Mouse (Mus musculus): ENCODE data around the gene Ermp1. TPM values are rescaled to one million over a fixed set of nuclear protein-coding genes. Genes with fewer than 3 reads are reported as not detected.
"Not testable (repeated sequence)": the region's sequence is repeated elsewhere in the genome, so short reads cannot be mapped to it uniquely, and the experiment has no call there.

Gene Ermp1
- polyA plus RNA-seq, 1 experiment from 2014 or later: 5.0 TPM

DNA sequence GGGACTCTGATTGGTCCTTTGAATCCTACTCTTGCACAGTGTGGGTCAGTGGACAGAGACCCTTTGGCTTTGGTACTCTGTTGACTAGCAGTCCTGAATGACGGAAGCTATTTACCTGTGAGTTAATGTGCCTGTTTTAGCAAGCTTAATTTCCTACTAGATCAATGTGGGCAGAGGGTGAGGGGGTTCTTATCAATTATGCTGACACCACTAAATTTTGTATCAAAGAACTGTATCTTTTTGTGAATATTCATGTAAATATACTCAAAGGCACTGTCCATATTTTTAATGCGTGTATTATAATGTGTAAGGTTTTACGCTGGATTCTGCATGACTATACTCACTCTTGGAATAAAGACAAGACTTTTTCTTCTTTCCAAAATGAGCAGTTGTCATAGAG is 43.6 kb downstream of the Ermp1 start:
- WGBS (ENCODE audit: insufficient replicate concordance): 93% methylated on average over 3 of the region's 3 CpGs

DNA sequence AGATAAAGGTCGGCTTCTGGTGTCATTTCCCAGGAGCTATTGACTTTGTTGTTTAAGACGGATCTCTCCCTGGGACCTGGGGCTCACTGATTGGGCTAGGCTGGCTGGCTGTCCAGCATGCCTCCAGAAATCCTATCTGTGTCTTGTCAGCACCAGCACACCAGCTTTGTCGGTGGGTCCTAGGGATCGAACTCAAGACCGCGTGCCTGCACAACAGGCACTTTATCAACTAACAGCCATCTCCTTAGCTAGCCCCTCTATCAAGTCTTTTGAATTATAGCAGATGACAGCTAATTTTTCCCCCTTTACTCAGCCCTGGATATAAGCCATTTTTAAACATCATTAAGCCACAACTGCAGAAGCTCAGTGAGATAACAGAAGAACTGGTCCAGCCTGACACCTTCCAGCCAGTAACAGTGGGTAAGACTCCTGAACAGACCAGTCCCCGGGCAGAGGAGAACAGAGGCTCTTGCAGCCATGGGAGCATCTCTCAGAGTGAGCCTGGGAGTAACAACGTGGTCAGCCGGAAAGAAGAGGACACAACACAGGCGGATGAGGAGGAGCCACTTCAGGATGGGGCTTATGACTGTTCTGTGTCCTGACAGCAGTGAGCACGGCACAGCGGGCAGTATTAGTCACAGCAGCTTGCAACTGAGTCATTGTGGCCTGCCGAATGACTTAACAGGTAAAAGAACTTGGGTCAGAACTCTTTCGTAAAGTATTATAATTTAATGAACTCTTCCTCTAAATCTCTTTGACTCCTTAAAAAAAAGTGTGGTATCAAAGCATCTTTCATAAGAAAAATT is 44.5 kb downstream of the Ermp1 start:
- Histone ChIP-seq H3K4me2 (no peak overlapping the region), H3K27me3 (ENCODE audit: control insufficient read depth, insufficient read depth, low read length) (peaks cover 23% of the 10 kb centered on the region), H3K9me3 (replicated peaks; ENCODE audit: control insufficient read depth, low read length) (no peaks in the 10 kb centered on the region), H3K27ac (ENCODE audit: low read depth, low read length) (no peak overlapping the region), H3K4me1 (ENCODE audit: control insufficient read depth, insufficient read depth, low read length) (no peaks in the 10 kb centered on the region), H3K36me3 (ENCODE audit: control insufficient read depth, insufficient read depth, low read length) (0 out of 2 replicates have a peak, but pooled peaks cover 6% of the 10 kb centered on the region), H3K9ac (ENCODE audit: low read depth, low read length) (no peak overlapping the region), H3K4me3 (ENCODE audit: low read depth, low read length) (no peak overlapping the region)
- ATAC-seq (replicated peaks; ENCODE audit: insufficient number of reproducible peaks, low FRiP score, low TSS enrichment): no peak
- WGBS (ENCODE audit: insufficient replicate concordance): 74% methylated on average over 14 of the region's 14 CpGs

More for the DNA sequence above, 43.6 kb downstream of the Ermp1 start:
- Histone ChIP-seq H3K4me1 (ENCODE audit: control insufficient read depth, insufficient read depth, low read length) (no peaks in the 10 kb centered on the region), H3K4me3 (ENCODE audit: low read depth, low read length) (no peak overlapping the region), H3K9ac (ENCODE audit: low read depth, low read length) (no peak overlapping the region), H3K27ac (ENCODE audit: low read depth, low read length) (no peak overlapping the region), H3K36me3 (ENCODE audit: control insufficient read depth, insufficient read depth, low read length) (0 out of 2 replicates have a peak, but pooled peaks cover 4% of the 10 kb centered on the region), H3K9me3 (replicated peaks; ENCODE audit: control insufficient read depth, low read length) (no peaks in the 10 kb centered on the region), H3K27me3 (ENCODE audit: control insufficient read depth, insufficient read depth, low read length) (peaks cover 21% of the 10 kb centered on the region), H3K4me2 (no peak overlapping the region)
- no peak for ATAC-seq (replicated peaks; ENCODE audit: insufficient number of reproducible peaks, low FRiP score, low TSS enrichment)

DNA sequence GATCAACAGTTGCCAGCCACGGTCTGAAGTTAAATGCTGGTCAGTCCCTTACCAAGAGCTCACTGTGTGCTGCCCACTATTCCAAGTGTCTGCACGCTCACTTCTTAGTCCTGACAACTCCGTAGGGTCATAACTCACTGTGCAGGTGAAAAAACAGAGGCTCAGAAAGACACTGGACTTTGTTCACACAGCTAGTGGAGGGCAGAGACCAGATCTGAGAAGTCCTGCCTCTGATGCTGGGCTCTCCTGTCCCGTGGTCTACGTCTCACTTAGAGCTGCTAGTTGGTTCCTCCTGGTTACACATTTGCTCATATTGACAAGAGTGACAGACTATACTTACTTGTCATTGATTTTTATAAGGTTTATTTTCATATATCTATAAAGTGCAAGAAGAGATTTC is 49.2 kb downstream of the Ermp1 start:
- H3K4me1 ChIP-seq (ENCODE audit: control insufficient read depth, insufficient read depth, low read length): no peaks in the 10 kb centered on the region
- WGBS (ENCODE audit: insufficient replicate concordance): 90% methylated on average over 5 of the region's 5 CpGs
- H3K9me3 ChIP-seq (replicated peaks; ENCODE audit: control insufficient read depth, low read length): no peaks in the 10 kb centered on the region
- no peak for ATAC-seq (replicated peaks; ENCODE audit: insufficient number of reproducible peaks, low FRiP score, low TSS enrichment)
- H3K36me3 ChIP-seq (ENCODE audit: control insufficient read depth, insufficient read depth, low read length): peaks cover 9% of the 10 kb centered on the region
- no peak overlapping the region for H3K9ac ChIP-seq (ENCODE audit: low read depth, low read length)
- H3K4me3 ChIP-seq (ENCODE audit: low read depth, low read length): no peak overlapping the region
- H3K4me2 ChIP-seq: no peak overlapping the region
- no peak overlapping the region for H3K27ac ChIP-seq (ENCODE audit: low read depth, low read length)
- H3K27me3 ChIP-seq (ENCODE audit: control insufficient read depth, insufficient read depth, low read length): peaks cover 8% of the 10 kb centered on the region

DNA sequence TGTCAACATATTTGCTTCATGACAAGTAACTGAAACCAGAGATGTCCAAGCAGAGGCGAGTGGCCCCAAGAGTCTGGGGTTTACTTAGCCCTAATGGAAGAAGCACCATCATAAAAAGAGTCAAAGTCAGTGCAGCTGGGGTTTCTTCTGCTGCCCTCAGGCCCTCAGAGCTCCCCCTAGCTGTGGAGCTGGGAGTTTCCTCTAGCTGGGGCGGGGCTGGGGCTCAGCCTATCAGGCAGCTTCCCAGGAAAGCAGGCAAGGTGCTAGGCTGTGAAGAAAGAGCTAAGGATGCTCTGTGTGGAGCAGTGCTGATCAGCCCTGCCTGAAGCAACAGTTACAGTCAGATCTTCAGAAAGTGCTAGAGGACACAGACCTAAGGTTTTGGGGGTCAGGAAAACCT is 51.2 kb downstream of the Ermp1 start:
- H3K9ac ChIP-seq (ENCODE audit: low read depth, low read length): no peak overlapping the region
- H3K9me3 ChIP-seq (replicated peaks; ENCODE audit: control insufficient read depth, low read length): no peaks in the 10 kb centered on the region
- peaks cover 3% of the 10 kb centered on the region for H3K27me3 ChIP-seq (ENCODE audit: control insufficient read depth, insufficient read depth, low read length)
- H3K4me2 ChIP-seq: no peak overlapping the region
- H3K4me1 ChIP-seq (ENCODE audit: control insufficient read depth, insufficient read depth, low read length): no peaks in the 10 kb centered on the region
- H3K4me3 ChIP-seq (ENCODE audit: low read depth, low read length): no peak overlapping the region
- H3K36me3 ChIP-seq (ENCODE audit: control insufficient read depth, insufficient read depth, low read length): peaks cover 5% of the 10 kb centered on the region
- WGBS (ENCODE audit: insufficient replicate concordance): 78% methylated on average over 2 of the region's 2 CpGs
- no peak for ATAC-seq (replicated peaks; ENCODE audit: insufficient number of reproducible peaks, low FRiP score, low TSS enrichment)
- H3K27ac ChIP-seq (ENCODE audit: low read depth, low read length): no peak overlapping the region

DNA sequence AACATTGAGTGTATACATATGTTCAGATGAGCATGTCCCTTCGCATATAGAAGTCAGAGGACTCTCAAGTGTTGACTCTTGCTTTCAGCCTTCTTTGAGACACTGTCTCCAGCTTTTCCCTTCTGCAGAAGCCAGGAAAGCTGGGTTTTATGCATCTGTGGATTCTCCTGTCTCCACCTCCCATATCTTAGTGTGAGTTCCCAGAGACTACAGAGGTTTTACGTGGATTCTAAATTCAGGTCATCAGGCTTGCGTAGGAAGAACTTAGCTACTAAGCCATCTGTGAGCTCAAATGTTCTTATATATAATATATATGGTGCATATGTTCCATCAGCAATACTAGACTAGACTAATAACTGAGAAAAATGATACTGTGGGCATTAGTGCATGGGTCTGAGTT is 51.9 kb downstream of the Ermp1 start:
- Histone ChIP-seq H3K36me3 (ENCODE audit: control insufficient read depth, insufficient read depth, low read length) (peaks cover 5% of the 10 kb centered on the region), H3K4me1 (ENCODE audit: control insufficient read depth, insufficient read depth, low read length) (no peaks in the 10 kb centered on the region), H3K4me3 (ENCODE audit: low read depth, low read length) (no peak overlapping the region), H3K4me2 (no peak overlapping the region), H3K27me3 (ENCODE audit: control insufficient read depth, insufficient read depth, low read length) (peaks cover 3% of the 10 kb centered on the region), H3K9me3 (replicated peaks; ENCODE audit: control insufficient read depth, low read length) (no peaks in the 10 kb centered on the region), H3K27ac (ENCODE audit: low read depth, low read length) (no peak overlapping the region), H3K9ac (ENCODE audit: low read depth, low read length) (no peak overlapping the region)
- WGBS (ENCODE audit: insufficient replicate concordance): 86% methylated on average over 3 of the region's 3 CpGs
- ATAC-seq (replicated peaks; ENCODE audit: insufficient number of reproducible peaks, low FRiP score, low TSS enrichment): no peak

DNA sequence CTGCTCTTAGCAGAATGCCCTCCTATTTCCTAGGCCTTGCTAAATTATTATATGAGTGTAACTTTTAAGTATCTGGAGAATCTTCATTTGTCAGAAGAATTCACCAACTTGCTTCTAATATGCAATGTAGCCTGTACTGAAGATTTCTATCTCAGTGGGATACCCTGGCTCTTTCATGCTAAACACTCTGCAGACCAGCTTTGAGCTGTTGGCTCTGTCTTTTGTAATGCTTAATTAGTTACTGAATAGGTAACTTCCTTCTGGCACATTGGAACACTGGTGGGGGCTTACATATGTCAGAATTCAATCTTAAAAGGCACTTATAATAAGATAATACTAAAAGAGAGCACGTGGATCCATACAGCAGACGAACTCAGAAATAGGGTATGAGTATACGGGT is 54.4 kb downstream of the Ermp1 start:
- WGBS (ENCODE audit: insufficient replicate concordance): 84% methylated on average over 3 of the region's 3 CpGs

DNA sequence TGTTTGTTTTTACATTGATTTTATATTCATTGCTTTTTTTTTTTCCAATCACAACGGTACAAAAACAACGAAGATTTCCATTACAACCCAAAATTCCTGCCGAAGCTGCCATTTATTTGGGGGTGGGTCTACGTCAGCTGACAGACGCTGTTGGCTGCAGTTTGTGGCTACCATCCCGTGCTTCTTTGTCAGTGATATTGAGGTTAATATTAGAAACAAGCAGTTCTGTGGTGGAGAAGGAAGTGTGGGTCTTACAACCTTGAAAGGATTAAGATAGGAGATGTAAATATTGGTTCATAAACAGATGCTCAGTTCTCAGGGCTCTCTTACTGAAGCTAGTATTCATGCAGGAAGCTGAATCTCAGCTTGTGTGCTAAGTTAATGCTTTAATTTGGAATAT is 64.5 kb downstream of the Ermp1 start:
- Histone ChIP-seq H3K4me2 (no peak overlapping the region), H3K9ac (ENCODE audit: low read depth, low read length) (no peak overlapping the region), H3K27ac (ENCODE audit: low read depth, low read length) (no peak overlapping the region), H3K4me1 (ENCODE audit: control insufficient read depth, insufficient read depth, low read length) (no peaks in the 10 kb centered on the region), H3K27me3 (ENCODE audit: control insufficient read depth, insufficient read depth, low read length) (no peaks in the 10 kb centered on the region), H3K4me3 (ENCODE audit: low read depth, low read length) (no peak overlapping the region), H3K36me3 (ENCODE audit: control insufficient read depth, insufficient read depth, low read length) (peaks cover 18% of the 10 kb centered on the region), H3K9me3 (replicated peaks; ENCODE audit: control insufficient read depth, low read length) (no peaks in the 10 kb centered on the region)
- no peak for ATAC-seq (replicated peaks; ENCODE audit: insufficient number of reproducible peaks, low FRiP score, low TSS enrichment)
- 78% methylated on average over 6 of the region's 6 CpGs for WGBS (ENCODE audit: insufficient replicate concordance)

More for the DNA sequence above, 54.4 kb downstream of the Ermp1 start:
- not testable (repeated sequence) for H3K9ac ChIP-seq (ENCODE audit: low read depth, low read length); ATAC-seq (replicated peaks; ENCODE audit: insufficient number of reproducible peaks, low FRiP score, low TSS enrichment); H3K4me1 ChIP-seq (ENCODE audit: control insufficient read depth, insufficient read depth, low read length); H3K27ac ChIP-seq (ENCODE audit: low read depth, low read length); H3K9me3 ChIP-seq (replicated peaks; ENCODE audit: control insufficient read depth, low read length); H3K4me3 ChIP-seq (ENCODE audit: low read depth, low read length); H3K27me3 ChIP-seq (ENCODE audit: control insufficient read depth, insufficient read depth, low read length); H3K4me2 ChIP-seq; H3K36me3 ChIP-seq (ENCODE audit: control insufficient read depth, insufficient read depth, low read length)

DNA sequence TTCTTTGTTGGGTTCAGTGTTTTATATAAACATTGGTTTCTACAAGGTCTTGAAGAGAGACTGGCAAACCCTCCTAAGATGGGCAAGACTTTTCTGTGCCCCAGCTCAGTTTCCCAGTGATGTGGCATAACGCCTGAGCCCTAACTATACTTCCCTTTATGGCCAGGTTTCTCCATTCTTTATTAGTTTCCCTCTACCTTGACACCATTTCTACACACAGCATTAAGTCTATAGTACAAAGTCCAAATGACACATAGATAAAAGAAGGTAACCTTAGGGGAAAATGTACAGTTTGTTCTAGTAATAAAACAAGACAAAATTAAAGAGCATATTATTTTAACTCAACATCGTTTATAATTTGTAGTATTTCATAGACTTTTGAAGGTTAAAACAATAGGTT is 65.8 kb downstream of the Ermp1 start:
- Histone ChIP-seq H3K4me1 (ENCODE audit: control insufficient read depth, insufficient read depth, low read length) (no peaks in the 10 kb centered on the region), H3K27me3 (ENCODE audit: control insufficient read depth, insufficient read depth, low read length) (no peaks in the 10 kb centered on the region), H3K9ac (ENCODE audit: low read depth, low read length) (no peak overlapping the region), H3K4me3 (ENCODE audit: low read depth, low read length) (no peak overlapping the region), H3K4me2 (no peak overlapping the region), H3K27ac (ENCODE audit: low read depth, low read length) (no peak overlapping the region), H3K9me3 (replicated peaks; ENCODE audit: control insufficient read depth, low read length) (no peaks in the 10 kb centered on the region), H3K36me3 (ENCODE audit: control insufficient read depth, insufficient read depth, low read length) (peaks cover 12% of the 10 kb centered on the region)
- WGBS (ENCODE audit: insufficient replicate concordance): 90% methylated on average over 2 of the region's 2 CpGs
- no peak for ATAC-seq (replicated peaks; ENCODE audit: insufficient number of reproducible peaks, low FRiP score, low TSS enrichment)

DNA sequence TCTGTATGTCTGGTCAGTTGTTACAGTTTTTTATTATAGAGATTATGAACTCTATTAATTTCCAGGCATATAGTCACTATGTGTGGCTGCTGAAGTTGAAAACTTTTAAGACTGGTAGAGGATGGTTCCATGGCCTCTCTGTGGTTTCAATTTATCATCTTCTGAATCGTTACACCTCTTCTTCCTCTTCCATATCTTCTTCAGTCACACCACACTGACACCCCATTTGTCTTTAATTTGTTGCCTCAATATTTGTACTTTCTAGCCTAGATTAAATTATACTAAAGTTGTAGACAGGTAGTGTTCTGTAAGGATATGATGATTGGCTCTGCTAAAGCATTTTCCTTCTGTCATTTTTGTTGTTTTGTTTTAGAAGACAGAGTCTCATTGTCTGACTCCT is 81.7 kb downstream of the Ermp1 start:
- Histone ChIP-seq H3K27me3 (ENCODE audit: control insufficient read depth, insufficient read depth, low read length) (no peaks in the 10 kb centered on the region), H3K4me3 (ENCODE audit: low read depth, low read length) (no peak overlapping the region), H3K4me1 (ENCODE audit: control insufficient read depth, insufficient read depth, low read length) (no peaks in the 10 kb centered on the region), H3K9me3 (replicated peaks; ENCODE audit: control insufficient read depth, low read length) (no peaks in the 10 kb centered on the region), H3K27ac (ENCODE audit: low read depth, low read length) (no peak overlapping the region), H3K9ac (ENCODE audit: low read depth, low read length) (no peak overlapping the region), H3K36me3 (ENCODE audit: control insufficient read depth, insufficient read depth, low read length) (peaks cover 8% of the 10 kb centered on the region), H3K4me2 (no peak overlapping the region)
- no peak for ATAC-seq (replicated peaks; ENCODE audit: insufficient number of reproducible peaks, low FRiP score, low TSS enrichment)
- 79% methylated on average over 1 of the region's 1 CpGs for WGBS (ENCODE audit: insufficient replicate concordance)
